Mouse (Mus musculus) kidney, postnatal 0 days (tissue): ENCODE results near the gene Trp53i11. TPM values are rescaled to one million over a fixed set of nuclear protein-coding genes. Genes with fewer than 3 reads are reported as not detected.

ENCODE experiments used
- ATAC-seq: fragments of 200-750 bp; cut with Nextera tagmentation; replicated peaks from 2 replicates; pipeline ENCODE4 v1.8.0; 2017; ENCODE audit warnings: low read depth, moderate number of reproducible peaks, moderate TSS enrichment, moderate library complexity; ENCODE audit not compliant: low FRiP score
- DNase-seq: peaks from one replicate; pipeline ENCODE4 v3.0.0-alpha.2; 2016; ENCODE audit warnings: low spot score
- H3K27ac ChIP-seq: fragments of 300-500 bp; sonication (generic); 2 replicates; pipeline ENCODE4 v1.5.1; 2014; ENCODE audit warnings: mild to moderate bottlenecking
- H3K27me3 ChIP-seq: fragments of 300-500 bp; sonication (generic); 2 replicates; pipeline ENCODE4 v1.6.1; 2014; ENCODE audit warnings: low read length, mixed read lengths; ENCODE audit not compliant: insufficient read depth
- H3K36me3 ChIP-seq: fragments of 300-500 bp; sonication (generic); 2 replicates; pipeline ENCODE4 v1.6.1; 2014; ENCODE audit warnings: low read length, mixed read lengths; ENCODE audit not compliant: insufficient read depth
- H3K4me1 ChIP-seq: fragments of 300-500 bp; sonication (generic); replicated peaks from 2 replicates; pipeline ENCODE4 v1.6.1; 2014; ENCODE audit warnings: antibody characterized with exemption, low read length, mixed read lengths; ENCODE audit not compliant: insufficient read depth
- H3K4me2 ChIP-seq: fragments of 300-500 bp; sonication (generic); 2 replicates; pipeline ENCODE4 v1.6.1; 2014; ENCODE audit warnings: mild to moderate bottlenecking, low read length, moderate library complexity, mixed read lengths
- H3K4me3 ChIP-seq: fragments of 300-500 bp; sonication (generic); replicated peaks from 2 replicates; pipeline ENCODE4 v1.5.1; 2014; ENCODE audit warnings: low read depth, low read length
- H3K9ac ChIP-seq: fragments of 300-500 bp; sonication (generic); 2 replicates; pipeline ENCODE4 v1.6.1; 2014; ENCODE audit warnings: low read depth, low read length
- H3K9me3 ChIP-seq: fragments of 300-500 bp; sonication (generic); replicated peaks from 2 replicates; pipeline ENCODE4 v1.6.1; 2016; ENCODE audit warnings: low read length, inconsistent platforms, mixed read lengths
- CTCF ChIP-seq: IDR thresholded peaks from 2 replicates; pipeline ENCODE4 v1.5.1; 2016; ENCODE audit warnings: antibody characterized with exemption, low read depth, mild to moderate bottlenecking, moderate library complexity
- WGBS: fragments of 180-500 bp; shearing (Covaris S2); extraction: QIAGEN DNeasy Blood & Tissue Kit; methylation state at CpG from one replicate; pipeline ENCODE4 v1.1.7; 2014; 5-methylcytosine and 5-hydroxymethylcytosine counted together
- polyA plus RNA-seq: library from polyadenylated mRNA; unstranded; fragments of >200 nt; fragmentation: Nextera tagmentation; extraction: Ambion mirVana; gene quantifications from 2 replicates; pipeline ENCODE4 v1.2.1, GENCODE M21; 2015

Trp53i11 gene
- polyA plus RNA-seq = 24.9 and 28.3 TPM in 2 replicates

DNA sequence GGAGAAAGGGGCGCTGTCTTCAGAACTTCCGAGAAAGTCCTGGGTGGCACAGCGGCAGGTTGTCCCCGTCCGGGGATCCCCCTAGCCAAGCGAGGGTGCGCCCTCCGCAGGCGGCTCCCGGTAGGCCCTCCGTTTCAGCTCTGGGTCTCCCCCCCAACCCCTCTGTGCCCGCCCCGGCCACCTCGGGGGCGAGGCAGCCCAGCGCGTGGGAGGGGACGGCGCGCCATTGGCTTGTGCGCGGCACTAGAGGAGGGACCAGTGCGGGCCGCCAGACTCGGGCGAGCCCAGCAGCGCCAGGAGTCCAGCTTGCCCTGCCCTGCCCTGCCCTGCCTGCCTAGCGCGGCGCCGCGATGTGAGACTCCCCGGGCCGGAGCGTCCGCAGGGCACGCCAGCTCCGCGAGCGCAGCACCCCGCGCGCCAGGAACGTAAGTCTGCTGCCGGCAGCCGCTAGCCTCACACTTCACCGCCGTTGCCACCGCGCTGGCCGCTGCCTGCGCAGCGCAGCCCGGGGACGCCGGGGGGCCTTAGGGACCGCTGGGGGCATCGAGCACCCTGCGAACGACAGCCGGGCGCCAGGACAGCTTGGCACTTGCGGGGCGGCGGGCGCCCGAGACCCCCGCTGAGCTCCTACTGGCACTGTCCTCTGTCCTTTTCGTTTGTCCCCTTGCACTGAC lies at the start of gene Trp53i11:
Trp53i11 (plus strand) TSS at position 226 of the 674 bp plus-strand sequence.
- H3K27ac ChIP-seq = peak within 1 kb of the TSS; percentile 47; the same call in 1 of the 2 replicates
- H3K36me3 ChIP-seq = no peaks in the 10 kb centered on the region
- DNase-seq = peak; percentile 90
- H3K4me1 ChIP-seq = peaks cover 25% of the 10 kb centered on the region
- H3K9ac ChIP-seq = peak within 1 kb of the TSS; percentile 72
- peak; percentile 72 for TF ChIP-seq CTCF
- peak; percentile 90 for ATAC-seq
- under 1% methylated on average over 65 of the region's 69 CpGs for WGBS
- H3K27me3 ChIP-seq = no peaks in the 10 kb centered on the region
- H3K4me3 ChIP-seq = peak within 1 kb of the TSS; percentile 71
- peak within 1 kb of the TSS; percentile 100 for H3K4me2 ChIP-seq
- H3K9me3 ChIP-seq = no peaks in the 10 kb centered on the region

DNA sequence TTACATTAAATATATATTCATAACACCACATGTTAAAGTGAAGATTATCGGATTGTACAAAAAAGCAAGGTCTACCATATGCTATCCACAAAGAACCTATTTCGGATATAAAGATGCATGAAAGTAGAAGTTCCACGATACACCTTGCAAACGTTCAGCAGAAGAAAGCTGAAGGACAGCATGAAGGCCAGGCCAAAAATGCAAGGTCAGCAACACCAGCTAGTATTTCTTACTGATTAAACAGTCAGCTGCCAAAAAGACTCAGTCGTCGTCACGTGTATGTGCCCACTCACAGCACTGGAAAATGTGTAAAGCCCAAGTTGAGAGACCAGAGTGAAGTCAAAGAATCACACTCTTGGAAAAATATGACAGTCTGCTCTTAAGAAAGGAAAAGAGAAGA lies 47.9 kb upstream of the Trp53i11 start:
- WGBS = 83% methylated on average over 7 of the region's 7 CpGs
- ATAC-seq = no peak

DNA sequence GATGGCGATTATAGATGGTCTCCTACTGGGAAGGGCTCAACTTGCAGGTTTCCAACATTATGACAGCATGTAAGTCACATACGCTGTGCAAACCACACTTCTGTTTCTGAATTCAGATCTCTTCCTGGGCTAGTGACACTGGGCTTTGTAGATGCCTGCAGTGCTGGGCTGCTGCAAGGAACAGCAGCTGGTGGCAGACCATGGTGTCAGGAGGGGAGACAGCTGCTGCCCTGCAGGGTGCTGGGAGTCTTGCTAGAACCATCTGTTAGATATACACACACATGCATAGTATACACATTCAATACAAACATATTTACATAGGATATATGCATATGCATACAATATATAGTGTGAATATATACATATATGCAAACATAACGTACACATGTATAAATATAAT lies 46.0 kb upstream of the Trp53i11 start:
- no peak for ATAC-seq
- no peak overlapping the region for H3K9ac ChIP-seq
- TF ChIP-seq CTCF = no peak
- no peaks in the 10 kb centered on the region for H3K4me1 ChIP-seq
- H3K36me3 ChIP-seq = no peaks in the 10 kb centered on the region
- no peak overlapping the region for H3K4me2 ChIP-seq
- no peaks in the 10 kb centered on the region for H3K27me3 ChIP-seq
- DNase-seq = no peak
- H3K27ac ChIP-seq = no peak overlapping the region
- H3K9me3 ChIP-seq = no peaks in the 10 kb centered on the region
- WGBS = 87% methylated on average over 3 of the region's 3 CpGs
- H3K4me3 ChIP-seq = no peak overlapping the region

More for the DNA sequence above, 47.9 kb upstream of the Trp53i11 start:
- no peak for DNase-seq
- no peak for TF ChIP-seq CTCF
- Histone ChIP-seq H3K27me3 (no peaks in the 10 kb centered on the region), H3K36me3 (no peaks in the 10 kb centered on the region), H3K4me3 (no peak overlapping the region), H3K9me3 (no peaks in the 10 kb centered on the region), H3K27ac (no peak overlapping the region), H3K4me2 (no peak overlapping the region), H3K9ac (no peak overlapping the region), H3K4me1 (no peaks in the 10 kb centered on the region)

DNA sequence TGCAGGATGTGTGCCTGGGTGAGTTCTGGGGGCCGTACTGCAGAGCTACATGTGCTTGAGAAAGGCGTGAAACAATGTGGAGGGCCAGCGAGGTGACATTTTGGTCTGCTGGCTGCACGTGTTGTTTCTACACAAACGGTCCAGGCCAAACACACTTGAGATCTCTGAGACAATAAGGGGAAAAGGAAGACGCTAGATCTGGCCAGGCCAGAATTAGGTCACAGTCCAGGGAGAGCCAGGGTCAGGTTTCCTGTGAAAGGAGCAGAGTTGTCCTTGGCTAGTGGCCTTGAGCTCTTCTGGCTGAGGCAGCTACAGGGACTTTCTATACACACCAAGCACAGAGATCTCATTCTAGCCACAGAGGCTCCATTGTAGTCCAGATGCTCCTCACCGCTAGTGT lies 44.7 kb upstream of the Trp53i11 start:
- Histone ChIP-seq H3K4me1 (no peaks in the 10 kb centered on the region), H3K36me3 (no peaks in the 10 kb centered on the region), H3K9ac (no peak overlapping the region), H3K4me2 (no peak overlapping the region), H3K27ac (peak overlapping the region; percentile 5; the same call in 1 of the 2 replicates), H3K4me3 (no peak overlapping the region), H3K9me3 (no peaks in the 10 kb centered on the region), H3K27me3 (no peaks in the 10 kb centered on the region)
- DNase-seq (peak; percentile 37), ATAC-seq (no peak)
- WGBS = 35% methylated on average over 7 of the region's 7 CpGs
- no peak for TF ChIP-seq CTCF

DNA sequence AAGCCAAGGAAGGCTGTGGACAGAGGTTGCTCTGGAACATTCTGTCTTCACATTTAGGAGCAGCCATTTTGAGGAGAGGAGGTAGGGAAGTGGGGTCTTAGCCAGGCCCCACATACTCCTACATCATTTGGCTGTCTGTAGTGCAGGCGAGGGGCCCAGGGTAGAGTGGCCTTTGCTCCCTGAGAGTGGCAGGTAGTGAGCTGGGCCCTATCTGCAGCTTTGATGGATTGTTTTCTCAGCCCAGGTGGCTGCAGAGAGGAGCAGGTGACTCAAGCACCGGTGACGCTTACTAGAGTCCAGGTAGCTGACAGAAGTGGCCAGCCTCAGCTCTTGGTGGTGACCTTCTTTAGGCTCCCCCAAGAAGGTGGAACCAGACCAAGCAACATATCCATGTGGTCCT lies 43.2 kb upstream of the Trp53i11 start:
- TF ChIP-seq CTCF = no peak
- Histone ChIP-seq H3K9ac (no peak overlapping the region), H3K9me3 (no peaks in the 10 kb centered on the region), H3K27me3 (no peaks in the 10 kb centered on the region), H3K4me2 (no peak overlapping the region), H3K27ac (no peak overlapping the region), H3K4me3 (no peak overlapping the region), H3K36me3 (no peaks in the 10 kb centered on the region), H3K4me1 (no peaks in the 10 kb centered on the region)
- ATAC-seq = no peak
- WGBS = 89% methylated on average over 3 of the region's 3 CpGs
- DNase-seq = no peak

DNA sequence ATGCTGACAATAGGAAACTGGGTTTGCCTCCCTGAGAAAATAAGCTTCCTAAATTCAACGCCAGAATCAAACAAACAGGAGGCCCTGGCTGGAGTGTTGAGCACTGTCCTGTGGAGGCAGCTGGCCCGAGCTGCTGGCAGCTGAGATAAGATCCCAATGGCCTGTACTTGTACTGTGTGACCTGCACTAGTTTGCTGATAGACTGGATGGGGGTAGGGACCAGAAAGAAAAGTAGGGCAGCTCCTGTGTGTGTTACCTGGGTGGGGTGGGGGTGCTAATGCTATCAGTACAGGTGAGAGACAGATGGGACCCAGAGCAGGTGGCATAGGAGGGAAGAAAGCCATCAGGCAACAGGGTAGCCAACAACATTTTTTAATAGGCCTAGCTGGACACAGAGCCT lies 37.3 kb upstream of the Trp53i11 start:
- Histone ChIP-seq H3K4me2 (no peak overlapping the region), H3K4me1 (no peaks in the 10 kb centered on the region), H3K9ac (no peak overlapping the region), H3K9me3 (no peaks in the 10 kb centered on the region), H3K4me3 (no peak overlapping the region), H3K27ac (no peak overlapping the region), H3K36me3 (no peaks in the 10 kb centered on the region), H3K27me3 (no peaks in the 10 kb centered on the region)
- WGBS = 55% methylated on average over 2 of the region's 2 CpGs
- no peak for ATAC-seq
- TF ChIP-seq CTCF = no peak
- no peak for DNase-seq
